Mouse (Mus musculus) brain, embryonic 18.5 days (tissue): Measurements from ENCODE around the gene Syne2.

Source experiments
- DNase-seq: peaks from one replicate; pipeline ENCODE4 v3.0.0-alpha.2; 2012; ENCODE audit warnings: low read depth, low spot score

The Syne2 gene

GRCm38 (mm10) chr12:75817959-75818452, at the start of gene Syne2:
TSS of gene Syne2 (plus strand) at chr12:75818134.
- peak; percentile 32 for DNase-seq

- no peak for DNase-seq
Observed at GRCm38 (mm10) chr12:75771410-75771809, 46.5 kb upstream of the Syne2 start.

DNA sequence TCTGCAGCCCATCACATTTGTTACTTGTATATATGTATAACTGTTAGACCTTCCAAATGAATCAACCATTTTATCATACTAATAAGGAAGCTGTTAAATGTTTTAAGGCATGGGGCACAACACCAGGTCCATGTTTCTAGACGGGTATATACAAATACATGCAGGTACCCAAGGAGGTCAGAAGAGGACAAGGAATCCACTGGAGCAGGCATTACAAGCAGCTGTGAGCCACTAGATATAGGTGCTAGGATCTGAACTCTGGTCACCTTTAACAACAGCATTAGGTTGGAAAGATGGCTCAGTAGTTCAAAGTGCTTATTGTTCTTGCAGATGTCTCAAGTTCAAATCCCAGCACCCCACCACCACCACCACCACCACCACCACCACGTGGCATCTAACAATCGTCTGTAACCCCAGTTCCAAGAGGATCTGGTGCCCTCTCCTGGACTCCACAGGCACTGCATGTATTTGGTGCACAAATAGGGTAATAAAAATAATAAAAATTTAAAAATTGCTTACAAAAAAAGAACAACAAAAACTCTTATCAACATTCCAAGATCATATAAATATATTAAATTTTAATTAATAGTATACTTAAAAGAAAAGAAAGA, 45.4 kb upstream of the Syne2 start:
- DNase-seq, result no peak

GRCm38 (mm10) chr12:75781445-75781844, 36.5 kb upstream of the Syne2 start:
- DNase-seq, result no peak

DNA sequence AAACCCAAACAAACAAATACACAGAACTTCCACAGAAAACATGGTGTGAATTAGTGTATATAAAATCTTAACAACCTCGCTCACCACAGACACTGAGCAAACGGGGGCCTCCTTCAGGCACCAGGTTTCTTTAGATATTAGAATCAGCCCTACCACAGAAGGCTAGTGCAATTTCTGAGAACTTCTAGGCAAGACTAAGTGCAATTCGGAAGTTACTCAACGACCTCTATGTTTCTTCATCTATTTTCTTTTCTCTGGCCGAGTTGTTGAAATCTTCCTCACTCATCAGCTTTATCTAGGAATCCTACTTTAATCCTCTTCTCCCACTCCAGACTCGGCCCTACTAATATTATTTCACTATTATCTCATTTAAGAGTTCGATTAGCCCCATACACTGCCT, 35.9 kb upstream of the Syne2 start:
- DNase-seq, result no peak

- no peak for DNase-seq
Observed at GRCm38 (mm10) chr12:75784271-75784751, 33.6 kb upstream of the Syne2 start.

- peak; percentile 46 for DNase-seq
Observed at GRCm38 (mm10) chr12:75786681-75787080, 31.3 kb upstream of the Syne2 start.

GRCm38 (mm10) chr12:75789451-75789850, 28.5 kb upstream of the Syne2 start:
- DNase-seq, result no peak

DNA sequence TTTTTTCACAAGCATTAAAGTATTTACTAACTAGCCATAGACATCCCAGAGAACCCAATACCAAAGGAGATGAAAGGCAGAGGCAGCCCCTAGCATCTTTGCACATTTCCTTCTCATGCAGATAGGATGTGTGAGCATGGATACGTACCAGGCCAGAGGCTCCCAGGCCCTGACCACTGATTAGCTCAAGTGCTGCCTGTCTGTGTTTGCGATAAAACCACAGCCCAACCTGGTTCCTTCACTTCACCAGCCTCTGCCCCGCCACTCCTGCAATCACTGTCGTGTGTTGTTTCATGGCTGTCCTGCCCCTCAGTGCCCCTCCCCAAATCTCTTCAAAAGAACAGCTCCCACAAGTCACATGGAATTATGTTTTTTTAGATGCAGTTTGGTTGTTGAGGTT, 23.4 kb upstream of the Syne2 start:
- no peak for DNase-seq

GRCm38 (mm10) chr12:75796510-75796909, 21.4 kb upstream of the Syne2 start:
- no peak for DNase-seq

DNA sequence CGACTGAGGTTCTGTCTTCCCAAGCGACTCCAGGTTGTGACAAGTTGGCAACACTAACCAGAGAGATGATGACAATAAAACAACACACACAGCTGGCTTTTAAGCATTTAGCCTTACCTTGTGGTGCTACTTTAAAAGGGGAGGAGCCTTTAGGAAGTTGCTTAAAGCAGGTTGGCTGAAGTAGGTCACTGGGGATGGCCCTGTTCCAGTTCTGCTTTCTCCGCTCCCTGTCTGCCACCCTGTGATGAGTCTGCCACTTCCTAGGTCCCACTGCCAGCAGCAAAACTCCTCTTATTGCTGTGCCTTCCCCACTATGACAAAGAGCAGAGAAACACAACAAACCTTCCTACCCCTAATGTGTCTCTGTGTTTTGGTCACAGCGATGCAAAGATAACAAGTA, 11.7 kb upstream of the Syne2 start:
- no peak for DNase-seq

DNA sequence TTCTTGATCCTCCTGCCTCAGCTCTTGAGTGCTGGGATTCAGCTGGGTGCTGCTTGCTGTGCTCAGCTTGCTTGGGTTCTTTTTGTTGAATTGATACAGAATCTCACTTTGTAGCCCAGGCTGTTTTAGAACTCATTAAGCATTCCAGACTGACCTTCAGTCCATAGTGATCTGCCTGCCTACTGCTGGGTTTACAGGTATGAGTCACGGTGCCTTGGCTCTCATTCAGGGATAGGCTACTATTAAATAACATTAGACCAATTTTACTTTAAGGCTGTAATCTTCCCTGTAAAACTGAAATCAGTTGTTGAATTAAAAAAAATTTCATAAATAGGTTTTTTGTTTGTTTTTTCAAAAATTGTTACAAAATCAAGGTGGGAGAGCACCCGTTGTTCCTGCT, 4.2 kb upstream of the Syne2 start:
- DNase-seq, result no peak

DNA sequence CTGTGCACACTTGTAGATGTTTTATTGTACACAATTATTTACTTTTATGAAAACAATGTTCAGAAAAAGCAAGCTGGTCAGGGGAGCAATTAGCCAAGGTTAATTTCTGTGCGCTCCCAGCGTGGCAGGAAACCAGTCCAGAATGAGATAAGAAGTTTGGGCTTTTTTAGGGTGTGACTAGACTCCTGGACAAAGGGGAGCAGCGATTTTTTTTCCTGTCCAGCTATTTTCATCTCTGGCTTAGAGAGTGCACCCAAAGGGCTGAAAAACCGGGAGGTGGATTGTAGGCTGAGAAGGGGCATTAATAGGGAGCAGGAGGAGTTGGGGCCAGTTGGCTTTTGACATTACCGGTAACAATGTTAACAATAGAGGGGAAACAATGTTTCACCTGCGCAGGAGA, 3.4 kb upstream of the Syne2 start:
- no peak for DNase-seq

GRCm38 (mm10) chr12:75816981-75817856, 715 bp upstream of the Syne2 start:
- no peak for DNase-seq

DNA sequence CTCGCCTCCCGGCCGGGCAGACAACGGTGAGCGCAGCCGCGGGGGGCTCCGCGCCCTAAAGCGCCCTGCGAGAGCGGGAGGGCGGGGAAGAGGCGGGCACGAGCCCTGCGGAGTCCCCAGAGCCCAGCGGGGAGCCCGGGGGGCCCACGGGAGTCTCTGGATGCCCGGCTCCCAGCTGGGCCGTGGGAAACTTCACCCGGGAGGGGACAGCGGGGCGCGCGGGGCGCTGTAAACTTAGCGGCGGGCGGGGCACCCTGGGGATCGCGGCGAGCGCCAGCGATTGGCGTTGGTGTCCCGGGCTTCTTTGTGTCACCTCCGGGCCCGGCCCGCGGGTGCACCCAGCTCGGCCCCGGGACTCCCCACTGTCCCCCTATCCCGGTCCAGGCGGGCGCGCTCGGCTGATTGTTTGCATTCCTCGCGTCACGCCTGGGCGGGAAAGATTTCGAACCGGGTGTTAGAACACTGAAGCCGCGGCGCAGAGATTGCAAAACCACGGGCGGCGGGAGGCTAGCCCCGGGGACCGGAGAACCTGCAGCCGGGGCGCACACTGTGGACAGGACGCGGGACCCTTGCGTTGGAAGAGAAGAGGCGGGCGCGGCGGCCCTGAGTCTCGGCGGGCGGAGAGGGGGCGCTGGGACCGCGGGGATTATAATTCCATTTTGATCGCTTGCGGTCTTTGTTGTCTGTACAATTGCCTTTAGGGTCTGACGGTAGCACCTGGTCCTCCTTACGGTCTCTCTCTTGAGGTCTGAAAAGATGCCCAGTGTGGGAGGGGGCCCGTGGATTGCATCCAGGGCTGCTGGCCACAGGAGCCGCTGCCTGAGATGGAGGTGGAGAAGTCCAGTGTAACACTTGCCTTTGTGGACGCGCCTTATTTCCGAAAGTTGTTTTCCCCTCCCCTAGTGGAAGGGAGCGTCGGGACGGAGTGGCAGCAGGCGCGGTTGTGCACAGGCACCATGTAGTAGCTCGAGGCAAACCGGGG, 810 bp downstream of the Syne2 start:
- DNase-seq, result peak; percentile 20

- no peak for DNase-seq
Observed at GRCm38 (mm10) chr12:75819481-75819880, 1.5 kb downstream of the Syne2 start.

DNA sequence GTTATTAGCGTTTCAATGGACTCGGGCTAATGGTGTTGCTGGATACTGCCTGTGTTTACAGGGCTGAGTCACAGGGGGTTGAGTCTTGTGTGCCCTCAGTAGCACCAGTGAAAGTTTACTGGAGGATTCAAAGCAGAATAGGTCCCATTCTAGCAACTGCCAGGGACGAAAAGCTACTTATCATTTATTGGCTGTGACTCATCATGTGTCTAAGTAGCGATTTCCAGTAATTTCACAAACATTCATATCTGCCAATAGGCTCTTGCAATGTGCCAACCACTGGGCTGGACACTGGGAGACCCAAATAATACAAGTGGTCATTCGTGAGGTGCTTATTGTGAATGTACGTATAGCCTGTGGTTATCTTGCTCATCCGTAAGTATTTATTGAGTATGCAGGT, 2.3 kb downstream of the Syne2 start:
- DNase-seq, result no peak

- DNase-seq, result no peak
Observed at GRCm38 (mm10) chr12:75822122-75822521, 4.2 kb downstream of the Syne2 start.

DNA sequence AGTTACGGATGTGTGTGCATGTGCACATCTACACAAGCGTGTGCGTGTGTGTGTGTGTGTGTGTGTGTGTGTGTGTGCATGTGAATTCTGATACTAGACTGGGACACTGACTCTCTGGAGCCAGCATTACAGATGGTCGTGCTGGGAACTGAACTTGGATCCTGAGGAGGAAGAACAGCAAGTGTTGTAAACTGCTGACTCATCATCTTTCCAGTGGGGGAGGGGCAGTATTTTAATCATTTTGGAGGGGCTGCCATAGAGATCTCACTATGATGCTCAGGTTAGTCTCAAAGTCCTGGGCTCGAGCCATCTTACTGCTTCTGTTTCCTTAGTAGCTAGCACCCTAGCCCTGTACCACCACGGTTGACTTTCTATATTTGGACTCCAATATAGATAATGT, 5.5 kb downstream of the Syne2 start:
- DNase-seq, result no peak

DNA sequence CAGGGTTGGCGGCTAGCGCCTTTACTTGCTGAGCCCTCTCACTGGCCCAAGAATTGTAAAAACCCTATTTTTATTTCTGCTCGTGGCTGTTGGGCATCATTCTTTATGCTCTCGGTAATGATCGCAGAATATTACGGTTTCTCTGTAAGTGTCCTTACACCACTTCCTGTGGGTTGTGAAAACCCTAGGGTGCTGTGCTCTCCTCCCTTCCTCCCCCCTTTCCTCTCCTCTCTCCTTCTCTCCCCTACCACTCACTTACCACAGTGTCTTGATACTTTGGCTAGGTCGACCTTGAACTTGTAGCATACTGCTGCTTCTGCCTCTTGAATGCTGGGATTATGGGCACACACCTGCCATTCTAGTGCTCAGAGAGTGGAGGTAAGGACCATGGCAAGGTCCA, 7.5 kb downstream of the Syne2 start:
- DNase-seq, result no peak

- DNase-seq, result no peak
Observed at GRCm38 (mm10) chr12:75826699-75827353, 8.9 kb downstream of the Syne2 start.
